Mouse (Mus musculus) hematopoietic stem cell, adult 5-6 weeks (primary cell): ENCODE results near the gene Gtf2a1. TPM values are rescaled to one million over a fixed set of nuclear protein-coding genes. Genes with fewer than 3 reads are reported as not detected.
A peak's percentile ranks its signal among the peaks of the same experiment; 100 is the strongest.
"Not testable (repeated sequence)": the region's sequence is repeated elsewhere in the genome, so short reads cannot be mapped to it uniquely, and the experiment has no call there.

Experiments
- ATAC-seq, 2 experiments: fragments of 125-278 bp in 1 of 2; replicated peaks in 1 of 2; 2 replicates each; pipeline ENCODE4 v1.8.0; 2016 to 2017; ENCODE audit warnings: inconsistent platforms in 2 of 2, mild to moderate bottlenecking in 2 of 2, moderate number of reproducible peaks in 2 of 2, low read depth in 1 of 2, moderate TSS enrichment in 1 of 2; ENCODE audit not compliant: low FRiP score in 2 of 2, poor library complexity in 2 of 2, severe bottlenecking in 2 of 2, insufficient read depth in 1 of 2, low TSS enrichment in 1 of 2
- total RNA-seq: library from RNA; stranded (forward); fragments of 172-1452, 232-1000 nt; gene quantifications from 2 replicates; pipeline ENCODE4 v1.2.3, GENCODE M21; 2017

The Gtf2a1 gene
- total RNA-seq, 1 experiment from 2014 or later: 38.3 TPM

DNA sequence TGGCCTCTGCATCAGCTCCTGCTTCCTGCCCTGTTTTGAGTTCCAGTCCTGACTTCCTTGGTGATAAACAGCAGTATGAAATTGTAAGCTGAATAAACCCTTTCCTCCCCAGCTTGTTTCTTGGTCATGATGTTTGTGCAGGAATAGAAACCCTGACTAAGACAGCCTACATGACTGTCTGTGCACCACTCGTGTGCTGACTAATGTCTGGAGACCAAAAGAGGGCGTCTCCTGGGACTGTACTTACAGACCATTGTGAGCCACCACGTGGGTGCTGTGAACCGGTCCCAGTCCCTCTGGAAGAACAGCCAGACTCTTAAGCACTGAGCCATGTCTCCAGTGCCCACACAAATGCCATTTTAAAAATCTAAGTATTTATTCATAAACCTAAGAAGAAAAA, 4.5 kb downstream of the Gtf2a1 start:
- not testable (repeated sequence) for ATAC-seq

- no peak for ATAC-seq
These were observed 5.1 kb downstream of the Gtf2a1 start for GRCm38 (mm10) chr12:91585206-91585605.

- no peak for ATAC-seq
These were observed 6.9 kb downstream of the Gtf2a1 start for GRCm38 (mm10) chr12:91583409-91583808.

GRCm38 (mm10) chr12:91582362-91583002, 7.8 kb downstream of the Gtf2a1 start:
- 0 out of 4 replicates have a peak, but pooled peaks of 1 of the 2 experiments have one; percentile 2 for ATAC-seq

- peak; percentile 74 to 84 for ATAC-seq
These were observed 8.8 kb downstream of the Gtf2a1 start for GRCm38 (mm10) chr12:91581204-91582070.

DNA sequence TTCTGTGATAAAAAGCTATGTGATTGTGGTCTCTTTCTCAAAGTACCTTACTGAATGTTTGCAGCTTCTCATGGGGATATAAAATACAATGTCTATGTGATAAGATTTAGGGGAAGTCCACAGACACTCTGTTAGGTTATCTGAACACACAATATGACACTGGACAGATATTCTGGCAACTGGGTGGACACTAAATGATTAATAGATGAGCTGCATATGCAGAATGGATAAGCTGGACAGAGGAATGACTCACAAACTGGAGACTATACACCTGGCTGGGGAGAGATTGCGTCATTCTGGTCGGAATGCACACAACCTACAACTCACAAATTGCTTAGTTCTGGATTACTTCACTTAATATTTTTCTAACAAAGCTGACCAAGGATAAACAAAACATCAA, 10.6 kb downstream of the Gtf2a1 start:
- ATAC-seq: no peak

DNA sequence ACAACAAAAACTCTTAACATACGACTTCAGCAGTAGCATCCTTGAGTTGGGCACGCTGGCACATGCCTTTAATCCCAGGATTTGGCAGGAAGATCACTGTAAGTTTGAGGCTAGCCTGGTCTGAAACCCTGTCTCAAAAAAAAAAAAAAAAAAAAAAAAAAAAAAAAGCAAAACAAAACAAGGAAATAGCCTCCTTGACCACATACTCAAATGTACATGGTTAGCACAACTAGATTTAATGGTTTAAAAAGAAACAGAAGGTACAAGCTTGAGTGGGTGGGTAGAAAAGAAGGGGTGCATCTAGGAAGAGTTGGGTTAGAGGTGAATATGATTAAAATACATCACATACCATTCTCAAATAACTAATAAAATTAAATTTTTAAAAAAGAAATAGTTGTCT, 18.6 kb downstream of the Gtf2a1 start:
- ATAC-seq: no peak

- ATAC-seq: no peak
These were observed 21.0 kb downstream of the Gtf2a1 start for GRCm38 (mm10) chr12:91569255-91569654.

- no peak for ATAC-seq
These were observed 23.1 kb downstream of the Gtf2a1 start for GRCm38 (mm10) chr12:91567145-91567544.

DNA sequence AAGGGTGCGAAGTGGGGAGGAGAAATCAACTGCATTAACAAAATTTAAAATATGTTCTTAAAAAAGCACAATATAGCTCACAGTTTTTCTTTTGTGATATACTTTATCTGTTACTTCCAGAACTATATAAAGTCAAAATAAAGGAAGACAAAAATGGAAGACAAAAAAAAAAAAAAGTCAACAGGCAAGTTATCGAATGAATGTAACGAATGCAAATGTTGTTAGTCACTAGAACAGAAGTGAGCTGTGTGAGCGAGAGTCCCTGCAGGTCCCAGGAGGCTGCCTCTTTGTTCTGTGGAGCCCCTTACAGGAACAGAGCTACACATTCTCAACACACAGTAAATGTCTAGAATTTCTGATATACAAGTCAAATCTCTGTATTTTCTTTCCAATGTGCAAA, 32.1 kb downstream of the Gtf2a1 start:
- ATAC-seq: not testable (repeated sequence)

DNA sequence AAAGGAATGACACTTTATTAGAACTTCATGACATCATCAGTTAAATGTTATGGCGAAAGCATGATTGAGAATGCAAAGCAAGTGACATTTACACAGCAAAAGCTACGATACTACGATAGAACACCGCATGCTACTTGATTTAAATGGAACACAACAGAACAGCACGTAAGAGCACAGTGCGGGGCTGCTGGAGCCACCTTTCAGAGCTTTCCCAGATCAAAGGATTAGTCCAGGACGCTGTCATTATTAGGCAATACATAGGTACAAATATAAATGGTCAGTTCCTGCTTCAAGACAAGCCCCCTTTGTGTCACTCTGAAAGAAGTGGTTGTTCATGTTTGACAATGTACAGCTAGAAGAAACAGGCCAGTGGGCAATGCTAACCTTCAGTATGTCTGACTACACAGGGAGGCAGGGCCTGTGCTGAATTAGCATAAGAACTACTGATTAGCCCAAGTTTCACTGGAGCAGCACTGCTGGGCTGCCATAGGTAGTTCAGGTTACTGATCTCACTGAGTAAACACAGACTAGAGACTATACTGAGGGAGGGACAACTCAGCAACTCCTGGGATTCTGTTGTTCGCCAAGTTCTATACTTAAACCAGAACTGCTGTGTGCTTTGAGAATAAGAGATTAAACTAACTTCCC, 32.8 kb downstream of the Gtf2a1 start:
- ATAC-seq: not testable (repeated sequence)

- ATAC-seq: peak in 1 of 2 experiments; percentile 51; a peak in 1 of 4 replicates
These were observed 38.3 kb downstream of the Gtf2a1 start for GRCm38 (mm10) chr12:91551773-91552526.

DNA sequence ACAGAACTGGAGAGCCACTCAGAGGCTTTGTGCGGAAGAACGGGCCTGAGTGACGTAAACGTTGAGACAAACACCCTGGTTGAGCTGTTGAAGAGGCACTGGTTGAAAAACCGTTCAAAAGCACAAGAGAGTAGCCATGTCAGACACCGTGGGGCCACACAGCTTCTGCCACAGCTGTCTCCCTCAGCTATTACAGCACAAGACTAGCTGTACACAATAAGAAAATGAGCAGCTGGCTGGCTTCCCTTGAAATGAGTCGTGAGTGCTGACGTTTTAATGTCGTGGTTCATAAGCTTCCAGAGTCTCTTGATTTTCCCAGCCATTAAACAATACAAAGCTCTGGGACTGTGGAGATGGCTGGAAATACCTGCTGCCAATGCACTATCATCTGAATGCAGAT, 40.8 kb downstream of the Gtf2a1 start:
- ATAC-seq: no peak

DNA sequence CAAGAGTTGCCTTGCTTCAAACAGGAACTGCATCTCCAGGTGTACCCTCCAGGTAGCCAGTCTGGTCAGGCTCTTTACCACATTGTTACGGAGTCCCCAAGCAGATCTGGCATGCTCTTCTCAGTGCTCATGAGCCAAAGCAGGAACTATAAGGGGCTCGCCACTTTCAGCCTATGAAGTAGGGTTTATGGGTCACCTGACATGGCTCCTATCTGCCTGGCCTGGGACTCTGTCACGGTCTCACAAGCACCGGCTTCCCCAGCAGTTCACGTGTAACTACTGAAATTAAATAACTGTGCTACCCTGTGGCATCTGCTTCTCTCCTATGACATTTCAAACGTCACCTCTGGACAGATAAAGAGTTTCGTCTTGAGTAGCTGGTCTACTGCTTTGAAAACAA, 50.1 kb downstream of the Gtf2a1 start:
- ATAC-seq: no peak

GRCm38 (mm10) chr12:91534514-91534913, 55.8 kb downstream of the Gtf2a1 start:
- ATAC-seq: peak; percentile 94 to 95

DNA sequence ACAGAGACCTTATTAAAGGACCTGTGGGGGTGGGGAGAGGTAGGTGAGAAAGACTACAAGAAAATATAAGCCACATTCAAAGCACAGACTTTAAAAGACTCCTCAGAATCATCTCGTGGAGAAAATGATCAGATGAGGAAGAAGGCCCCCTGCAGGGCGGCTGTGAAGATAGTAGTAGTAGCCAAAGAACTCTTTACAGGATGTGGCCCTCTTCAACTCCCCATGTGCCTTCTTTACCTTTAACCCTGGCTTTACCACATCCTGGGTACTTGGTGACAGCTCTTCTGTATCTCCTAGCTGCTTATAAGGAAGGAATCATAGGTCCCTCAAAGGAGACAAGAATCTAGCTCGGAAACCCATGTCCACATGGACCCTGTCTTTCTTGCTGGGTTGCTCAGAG, 66.7 kb downstream of the Gtf2a1 start:
- no peak for ATAC-seq

DNA sequence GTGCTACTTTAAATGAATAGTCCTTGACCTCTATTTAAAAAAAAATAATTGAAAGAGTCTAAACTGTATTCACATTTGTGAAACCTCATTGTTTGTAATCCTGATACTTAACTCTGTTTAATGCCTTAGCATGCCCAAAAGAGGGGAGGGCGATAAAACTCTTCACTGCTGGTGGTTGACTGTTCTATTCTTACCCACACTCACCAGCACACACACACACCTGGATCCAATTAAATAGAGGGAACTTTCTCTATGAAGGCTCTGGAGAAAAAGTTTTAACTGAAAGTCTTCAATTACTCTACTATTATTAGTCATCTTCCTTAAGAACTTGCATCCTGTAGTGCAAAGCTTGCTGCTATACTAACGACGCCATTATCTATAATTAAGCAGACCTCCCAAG, 72.5 kb downstream of the Gtf2a1 start:
- no peak for ATAC-seq
